Mouse (Mus musculus) retina, adult 2 months (tissue): ENCODE results near the gene Gm45716.

ENCODE experiments used
- DNase-seq: peaks from one replicate; pipeline ENCODE4 v3.0.0-alpha.2; 2012; ENCODE audit warnings: low read depth, low spot score

The Gm45716 gene

DNA sequence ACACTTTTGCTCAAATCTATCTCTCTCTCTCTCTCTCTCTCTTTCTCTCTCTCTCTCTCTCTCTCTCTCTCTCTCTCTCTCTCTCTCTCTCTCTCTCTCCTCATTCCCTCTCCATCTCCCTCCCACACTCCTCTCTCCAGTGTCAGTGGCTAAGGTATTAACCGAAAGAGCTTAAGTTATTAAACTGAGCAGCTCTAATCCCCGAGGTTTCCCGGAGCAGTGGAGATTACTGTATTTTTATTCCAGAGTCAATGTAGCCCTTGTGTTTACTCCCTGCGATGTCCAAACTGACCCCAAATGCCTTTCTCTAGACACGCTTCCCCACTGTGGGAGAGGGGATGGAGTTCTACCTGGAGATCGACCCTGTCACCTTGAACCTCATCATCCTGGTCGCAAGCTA, at the start of gene Gm45716:
Gm45716 (plus strand) TSS at position 243 of the 400 bp plus-strand sequence.
- DNase-seq: peak; percentile 81

DNA sequence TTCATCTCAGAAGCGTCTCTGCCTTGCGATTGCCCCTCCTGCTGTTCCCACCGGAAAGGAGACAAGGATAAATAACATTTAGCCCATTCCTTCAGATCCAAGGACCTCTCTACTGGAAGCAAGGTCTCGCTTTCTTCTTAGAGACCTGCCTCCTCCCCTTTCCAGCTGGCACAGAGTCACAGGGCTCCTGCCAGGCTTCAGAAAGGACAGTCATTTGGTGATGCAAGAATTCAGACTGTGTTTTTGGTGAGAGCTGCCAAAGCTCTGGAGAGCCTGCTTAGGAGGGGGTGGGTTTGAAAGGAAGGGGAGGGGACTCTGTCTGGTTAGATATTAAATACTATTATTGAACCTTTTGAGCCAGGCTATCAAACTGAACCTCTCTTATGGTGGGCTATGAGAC, 45.1 kb upstream of the Gm45716 start:
- no peak for DNase-seq

DNA sequence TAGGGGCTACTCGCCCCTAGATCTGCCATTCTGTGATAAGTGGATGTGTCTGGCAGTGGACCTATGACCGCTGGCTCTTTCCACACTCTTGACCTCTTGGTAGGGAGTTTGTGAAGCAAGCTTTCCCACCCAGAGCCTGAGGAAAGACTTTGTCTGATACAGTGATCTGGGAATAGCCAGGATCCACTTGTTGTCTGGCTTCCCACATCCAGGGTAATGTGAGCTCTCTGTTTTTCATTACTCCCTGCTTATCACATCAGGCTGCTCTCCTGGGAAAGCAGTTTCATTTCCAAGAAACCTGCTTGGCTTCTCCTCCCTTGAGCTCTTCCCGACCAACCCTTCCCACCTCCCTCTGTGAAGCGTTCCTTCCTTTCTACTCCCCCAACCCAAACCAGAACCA, 44.5 kb upstream of the Gm45716 start:
- no peak for DNase-seq

- DNase-seq: no peak
Observed at GRCm38 (mm10) chr11:90146086-90146860, 41.2 kb upstream of the Gm45716 start.

GRCm38 (mm10) chr11:90155066-90155465, 32.4 kb upstream of the Gm45716 start:
- DNase-seq: no peak

DNA sequence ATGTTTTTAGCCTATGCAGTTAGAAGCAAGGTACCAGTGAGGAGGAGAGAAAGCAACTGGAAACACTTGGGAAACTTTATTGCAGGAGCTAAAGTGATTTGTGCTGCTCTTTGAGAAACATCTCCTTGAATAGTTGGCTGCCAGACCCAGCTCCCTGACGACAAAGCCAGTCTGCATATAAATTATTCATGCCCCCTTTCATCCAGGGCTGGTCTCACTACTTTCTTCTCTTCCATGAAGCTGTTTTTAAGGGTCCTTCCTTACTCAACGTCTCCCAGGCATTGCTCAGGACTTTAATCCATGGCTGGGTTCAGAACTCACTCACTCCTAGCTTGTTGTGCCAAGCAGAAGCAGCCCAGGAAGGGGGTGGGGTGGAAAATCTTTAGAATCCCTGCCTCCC, 32.0 kb upstream of the Gm45716 start:
- DNase-seq: no peak

GRCm38 (mm10) chr11:90167771-90168170, 19.7 kb upstream of the Gm45716 start:
- DNase-seq: no peak

- DNase-seq: no peak
Observed at GRCm38 (mm10) chr11:90168338-90169065, 19.0 kb upstream of the Gm45716 start.

GRCm38 (mm10) chr11:90169200-90170013, 18.1 kb upstream of the Gm45716 start:
- DNase-seq: no peak

DNA sequence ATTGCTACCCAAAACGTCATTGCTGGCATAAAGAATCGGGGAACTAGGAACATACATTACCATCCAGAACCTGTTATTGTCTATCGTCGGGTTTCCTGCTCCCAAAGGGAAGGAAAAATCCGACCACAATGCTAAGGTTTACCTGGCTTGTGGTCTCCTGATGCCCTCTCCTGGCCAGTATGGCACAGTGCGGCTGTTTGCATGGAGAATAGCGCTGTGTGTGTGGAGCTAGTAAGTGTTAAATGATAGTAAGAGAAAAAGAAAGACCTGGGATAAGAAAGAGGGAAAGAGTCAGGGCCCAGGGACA, 17.5 kb upstream of the Gm45716 start:
- peak; percentile 34 for DNase-seq

GRCm38 (mm10) chr11:90172331-90172730, 15.2 kb upstream of the Gm45716 start:
- no peak for DNase-seq

DNA sequence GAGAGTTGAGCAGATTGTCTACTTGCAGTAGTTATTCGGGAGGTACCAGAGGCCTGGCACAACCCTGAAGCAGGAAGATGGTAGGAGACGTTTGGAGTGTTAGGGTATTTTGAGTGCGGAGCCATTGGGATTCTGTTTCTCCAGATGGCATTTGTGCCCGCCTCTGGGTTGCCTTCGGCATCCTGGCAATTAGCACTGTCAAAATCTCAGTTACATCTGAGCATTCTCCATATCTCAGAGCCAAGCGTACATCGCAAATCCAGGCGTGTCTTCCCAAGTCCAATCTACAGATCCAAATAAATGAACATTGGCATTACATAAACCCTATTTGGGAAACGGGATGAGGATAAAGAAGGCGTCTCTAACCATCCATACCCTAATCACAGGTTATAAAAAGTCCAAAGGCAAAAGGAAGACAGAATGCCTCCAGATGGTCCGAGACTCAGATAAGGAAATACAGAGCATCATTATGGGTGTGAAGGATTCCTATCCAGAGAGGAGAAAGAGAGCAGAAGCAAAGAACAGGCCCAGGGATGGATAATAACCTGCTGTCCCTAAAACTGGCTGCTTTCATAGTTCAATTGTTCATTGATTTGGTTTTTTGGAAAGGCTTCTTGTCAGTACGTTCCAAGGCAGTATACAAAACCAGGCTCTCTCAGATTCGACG, 11.7 kb upstream of the Gm45716 start:
- no peak for DNase-seq

DNA sequence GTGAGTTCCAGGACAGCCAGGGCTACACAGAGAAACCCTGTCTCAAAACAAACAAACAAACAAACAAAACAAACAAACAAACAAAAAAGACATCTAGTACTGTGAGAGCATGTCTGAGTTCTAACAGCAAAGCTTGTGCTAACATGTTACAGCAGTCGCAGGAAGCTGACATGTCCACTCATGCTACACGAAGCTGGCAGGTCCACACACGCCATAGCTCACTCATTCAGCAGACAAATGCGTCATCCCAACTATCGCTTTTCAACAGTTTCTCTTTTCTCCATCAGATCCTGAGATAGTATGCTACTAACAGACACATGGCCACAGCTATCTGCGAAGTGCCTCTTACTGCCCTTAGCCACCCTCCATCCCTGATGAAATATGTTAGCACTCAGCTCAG, 10.1 kb upstream of the Gm45716 start:
- no peak for DNase-seq

DNA sequence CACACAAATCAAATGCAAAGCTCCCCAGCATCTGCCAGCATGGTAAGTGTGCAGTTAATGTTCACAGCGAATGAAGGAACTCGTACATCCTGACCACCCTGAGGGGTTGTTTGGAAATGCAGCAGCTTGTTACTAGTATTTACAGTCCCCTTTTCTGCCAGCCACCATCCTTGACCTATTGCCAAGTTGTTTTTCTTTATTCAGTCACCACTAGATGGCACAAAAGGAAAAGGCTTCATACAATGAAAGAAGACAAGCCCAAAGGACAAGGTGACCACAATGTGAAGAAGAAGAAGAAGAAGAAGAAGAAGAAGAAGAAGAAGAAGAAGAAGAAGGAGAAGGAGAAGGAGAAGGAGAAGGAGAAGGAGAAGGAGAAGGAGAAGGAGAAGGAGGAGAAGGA, 4.1 kb upstream of the Gm45716 start:
- peak; percentile 65 for DNase-seq

DNA sequence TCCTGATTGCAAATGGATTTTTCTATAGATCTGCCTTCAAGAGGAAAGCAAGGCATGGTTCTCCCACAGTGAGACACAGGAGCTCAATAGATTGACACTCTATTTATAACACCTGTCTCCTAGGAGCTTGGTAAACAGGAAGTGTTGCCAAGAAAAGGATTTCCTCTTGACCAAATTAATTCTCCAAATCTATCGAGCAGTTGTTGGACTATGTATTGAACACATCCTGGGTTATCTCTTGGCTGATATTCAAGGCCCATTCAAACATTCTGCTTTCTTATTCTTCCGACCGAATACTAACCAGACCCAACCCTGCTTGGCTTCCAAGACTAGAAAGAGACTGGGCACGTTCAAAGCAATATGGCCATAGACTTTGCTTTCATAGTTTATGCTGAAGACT, 2.7 kb upstream of the Gm45716 start:
- DNase-seq: no peak

DNA sequence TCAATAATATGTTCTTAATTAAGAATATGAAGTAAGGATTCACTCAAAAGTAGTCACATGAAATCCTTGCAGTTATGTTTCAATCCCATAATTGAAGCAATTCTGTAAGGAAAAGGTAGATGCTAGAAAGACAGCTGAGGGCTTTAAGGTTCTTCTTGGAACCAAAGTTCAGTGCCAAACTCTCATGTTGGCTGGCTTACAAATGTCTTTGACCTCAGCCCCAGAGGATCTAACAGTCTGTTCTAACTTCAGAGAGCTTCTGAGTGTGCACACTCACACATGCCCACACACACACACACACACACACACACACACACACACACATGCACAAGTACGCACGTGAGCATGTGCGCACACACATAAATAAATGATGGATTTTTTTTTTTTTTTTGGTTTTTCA, 2.7 kb downstream of the Gm45716 start:
- no peak for DNase-seq

GRCm38 (mm10) chr11:90194946-90195345, 7.5 kb downstream of the Gm45716 start:
- no peak for DNase-seq

DNA sequence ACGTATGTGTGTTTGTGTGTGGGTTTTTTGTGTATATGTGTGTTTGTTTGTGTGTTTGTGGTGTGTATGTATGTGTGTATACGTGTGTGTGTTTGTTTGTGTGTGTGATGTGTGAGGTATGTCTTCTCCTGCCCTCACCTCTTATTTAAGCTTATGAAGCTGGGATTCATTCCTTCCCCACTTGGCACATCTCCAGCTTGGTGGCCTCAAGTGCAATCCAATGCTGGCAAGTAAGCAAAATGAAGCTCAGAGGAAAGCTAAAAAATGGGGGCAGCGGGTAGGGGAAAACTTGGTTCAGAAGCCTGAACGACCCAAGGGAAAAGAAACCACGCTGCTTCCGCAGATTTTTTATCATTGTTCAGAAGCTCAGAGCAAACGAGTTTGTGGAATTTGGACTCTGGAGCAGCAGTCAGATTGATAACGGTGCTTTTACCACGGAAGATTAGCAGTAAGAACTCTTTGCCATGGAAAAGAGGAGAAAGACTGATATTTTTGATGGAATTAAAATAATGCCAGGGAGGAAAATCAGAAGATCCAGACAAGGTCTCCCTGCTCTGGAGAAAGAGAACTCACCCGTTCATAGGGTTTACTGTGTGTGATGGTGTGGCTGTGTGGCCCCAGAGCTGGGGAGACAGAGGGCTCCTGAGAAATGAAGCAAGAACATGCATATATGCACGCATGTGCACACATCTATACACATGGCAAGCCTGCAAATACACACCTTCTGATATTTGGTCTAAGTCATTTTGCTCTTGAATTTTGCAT, 8.5 kb downstream of the Gm45716 start:
- DNase-seq: no peak

GRCm38 (mm10) chr11:90196521-90197215, 9.2 kb downstream of the Gm45716 start:
- no peak for DNase-seq

DNA sequence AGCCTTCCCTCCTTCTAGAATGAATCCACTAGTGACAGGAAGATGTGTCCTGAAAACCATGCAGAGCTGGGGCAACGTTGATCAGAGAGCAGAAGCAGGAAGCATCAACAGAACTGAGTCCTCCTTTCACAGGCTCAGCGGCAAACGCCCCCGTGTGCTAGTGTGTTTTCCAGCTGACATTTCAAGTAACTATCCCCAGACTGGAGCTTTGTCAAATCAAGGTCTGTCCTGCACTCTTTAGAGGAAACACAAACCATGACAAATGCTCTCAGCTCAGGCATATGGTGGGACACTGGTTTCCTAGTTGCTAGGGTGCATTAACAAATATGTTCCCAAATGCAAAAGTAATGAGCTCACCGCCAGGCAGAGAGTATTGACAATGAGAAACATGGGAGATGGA, 10.6 kb downstream of the Gm45716 start:
- no peak for DNase-seq

- no peak for DNase-seq
Observed at GRCm38 (mm10) chr11:90200826-90201225, 13.3 kb downstream of the Gm45716 start.
